11 mouse cellular contexts compared by ENCODE assay signal in the genomic region with DNA sequence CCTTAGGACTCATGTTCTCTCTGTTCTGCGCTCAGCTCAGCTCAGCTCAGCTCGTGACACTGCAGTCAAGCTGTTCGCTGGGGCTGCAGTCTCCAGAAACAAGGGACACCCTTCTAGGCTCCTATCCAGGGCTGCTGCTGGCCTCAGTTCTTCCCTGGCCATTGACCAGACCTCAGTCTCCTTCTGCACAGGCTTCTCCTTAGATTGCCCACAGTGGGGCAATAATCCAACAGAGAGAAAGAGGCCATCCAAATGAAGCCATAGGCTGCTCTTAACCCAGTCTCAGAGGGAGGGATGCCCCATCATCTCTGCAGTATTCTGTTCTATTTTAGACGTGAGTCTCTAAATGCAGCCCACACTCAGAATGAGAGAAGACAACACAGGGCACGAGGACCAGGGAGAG. TPM values are rescaled to one million over a fixed set of nuclear protein-coding genes. Genes with fewer than 3 reads are reported as not detected.
DNase-seq lines count a peak whose midpoint lies in the region; ATAC-seq and TF ChIP-seq lines count a peak whose summit lies in the region.
"Had no signal": no experiment of that assay in that cellular context is flagged by ENCODE, and none has a peak within 500 bp of the region (broad histone marks: within the 10 kb centered on the region; RNA-seq: fewer than 3 reads in every experiment).

No protein-coding gene starts in this region.

- no peak for ATAC-seq in stomach, postnatal 0 days (ENCODE audit: low FRiP score, low TSS enrichment)
- no peak for ATAC-seq in liver, postnatal 0 days

- WGBS in stomach, postnatal 0 days, result 69% methylated on average over 5 of the region's 5 CpGs
- 72% methylated on average over 5 of the region's 5 CpGs for WGBS in liver, postnatal 0 days (ENCODE audit: insufficient replicate concordance)

- peak; percentile 4 for DNase-seq in heart, adult 8-10 months (ENCODE audit: low spot score)
- no peak for DNase-seq in heart, postnatal 36 days
- DNase-seq in cerebellum, adult 11 months, result peak; percentile 75
- DNase-seq in frontal cortex, postnatal 14 days (ENCODE audit: low spot score in 2 of 2), result peak; percentile 29 to 34
- peak; percentile 59 for DNase-seq in left cerebral cortex, postnatal 4 days
- DNase-seq in stomach, postnatal 0 days (ENCODE audit: low spot score), result no peak
- DNase-seq in liver, postnatal 0 days, result no peak
- no peak for DNase-seq in kidney, adult 8-10 months
- DNase-seq: kidney, adult 18-20 months had no signal

- intact Hi-C loops in heart, postnatal 36 days (cut with DNase I), result no loop called here
- intact Hi-C loops in left cerebral cortex, postnatal 4 days (cut with DNase I), result no loop called here

- H3K4me1 ChIP-seq in stomach, postnatal 0 days (replicated peaks; ENCODE audit: control insufficient read depth, insufficient read depth), result no peaks in the 10 kb centered on the region
- H3K4me1 ChIP-seq in liver, postnatal 0 days (ENCODE audit: insufficient read depth), result no peaks in the 10 kb centered on the region

- no peaks in the 10 kb centered on the region for H3K27me3 ChIP-seq in stomach, postnatal 0 days (ENCODE audit: control insufficient read depth, insufficient read depth, low read length)
- no peaks in the 10 kb centered on the region for H3K27me3 ChIP-seq in liver, postnatal 0 days (ENCODE audit: insufficient read depth, low read length)

- H3K9me3 ChIP-seq in stomach, postnatal 0 days (ENCODE audit: control insufficient read depth, low read length), result no peaks in the 10 kb centered on the region
- no peaks in the 10 kb centered on the region for H3K9me3 ChIP-seq in liver, postnatal 0 days (ENCODE audit: low read length)

- TF ChIP-seq CTCF in stomach, postnatal 0 days (IDR thresholded peaks at IDR 0.05; ENCODE audit: low read depth), result no peak
- no peak for TF ChIP-seq CTCF in liver, postnatal 0 days (IDR thresholded peaks at IDR 0.05; ENCODE audit: low read depth)

- no peak overlapping the region for H3K9ac ChIP-seq in stomach, postnatal 0 days (ENCODE audit: low read length)
- H3K9ac ChIP-seq in liver, postnatal 0 days (replicated peaks), result no peak overlapping the region

- no peak overlapping the region for H3K4me2 ChIP-seq in stomach, postnatal 0 days (replicated peaks; ENCODE audit: low read depth)
- H3K4me2 ChIP-seq in liver, postnatal 0 days (ENCODE audit: low read depth, low read length), result no peak overlapping the region

- no peak for TF ChIP-seq EP300 in stomach, postnatal 0 days (optimal IDR thresholded peaks at IDR 0.05)
- no peak for TF ChIP-seq EP300 in liver, postnatal 0 days (IDR thresholded peaks at IDR 0.05; ENCODE audit: low read depth)

- no peak overlapping the region for H3K27ac ChIP-seq in stomach, postnatal 0 days (replicated peaks)
- H3K27ac ChIP-seq in liver, postnatal 0 days (ENCODE audit: low read depth), result no peak overlapping the region
- H3K27ac ChIP-seq: macrophage had no signal

- H3K4me3 ChIP-seq in stomach, postnatal 0 days (ENCODE audit: low read depth, low read length), result no peak overlapping the region
- H3K4me3 ChIP-seq in liver, postnatal 0 days (ENCODE audit: low read depth, low read length), result no peak overlapping the region
- H3K4me3 ChIP-seq: erythroblast, embryonic 14.5 days had no signal

- H3K36me3 ChIP-seq in stomach, postnatal 0 days (ENCODE audit: control insufficient read depth, insufficient read depth, low read length), result no peaks in the 10 kb centered on the region
- no peaks in the 10 kb centered on the region for H3K36me3 ChIP-seq in liver, postnatal 0 days (replicated peaks; ENCODE audit: insufficient read depth, low read length)

RNA-seq across cellular contexts. Expression of a gene that starts 15.3 kb away (rescaled TPM):
- under 1 TPM; 0.09 to 0.25 (median 0.17) TPM for total RNA-seq in heart, adult 8-10 months (2022)
- under 1 TPM; 0.11 to 0.39 TPM for total RNA-seq in heart, postnatal 36 days (2021)
- 10 to 100 TPM; 31.4 to 33.5 TPM for total RNA-seq in left cerebral cortex, postnatal 4 days (2021)
- 0.19 and 0.23 TPM in 2 replicates for polyA plus RNA-seq in stomach, postnatal 0 days (2015; fragmentation: Nextera tagmentation; extraction: Ambion mirVana)
- polyA plus RNA-seq in liver, postnatal 0 days (2015; fragmentation: Nextera tagmentation; extraction: Ambion mirVana), result 0.05 and 0.22 TPM in 2 replicates
- polyA plus RNA-seq: erythroblast, embryonic 14.5 days had no signal

Comparison
In these comparisons a context has a peak if more than half of its experiments do, and no peak if none do; other contexts are left out.
1. DNase-seq: peak in heart, adult 8-10 months (single experiment), cerebellum, adult 11 months (single experiment), frontal cortex, postnatal 14 days (2 of 2) and left cerebral cortex, postnatal 4 days (single experiment); none in heart, postnatal 36 days (0 of 2), stomach, postnatal 0 days (single experiment), liver, postnatal 0 days (single experiment) and kidney, adult 8-10 months (0 of 2).
2. RNA of a gene that starts 15.3 kb away (total RNA-seq): 31.4 to 33.5 TPM in left cerebral cortex, postnatal 4 days; 0.11 to 0.39 TPM in heart, postnatal 36 days and 0.09 to 0.25 TPM in heart, adult 8-10 months; every median in the first group is over 10 times any median in the second.